Mouse (Mus musculus) intestine, postnatal 0 days (tissue): ENCODE measurements around the gene Chn2. TPM values are rescaled to one million over a fixed set of nuclear protein-coding genes. Genes with fewer than 3 reads are reported as not detected.

Experiments
- ATAC-seq: fragments of 200-750 bp; cut with Nextera tagmentation; 2 replicates; pipeline ENCODE4 v1.8.0; 2017; ENCODE audit warnings: mild to moderate bottlenecking, moderate TSS enrichment, moderate library complexity
- H3K27ac ChIP-seq: fragments of 300-500 bp; sonication (generic); 2 replicates; pipeline ENCODE4 v1.5.1; 2014; ENCODE audit warnings: mild to moderate bottlenecking, low read depth, low read length, moderate library complexity
- H3K27me3 ChIP-seq: fragments of 300-500 bp; sonication (generic); replicated peaks from 2 replicates; pipeline ENCODE4 v1.6.1; 2014; ENCODE audit warnings: low read length, mixed read lengths; ENCODE audit not compliant: control insufficient read depth, insufficient read depth
- H3K36me3 ChIP-seq: fragments of 300-500 bp; sonication (generic); 2 replicates; pipeline ENCODE4 v1.6.1; 2014; ENCODE audit warnings: mild to moderate bottlenecking, moderate library complexity; ENCODE audit not compliant: control insufficient read depth, insufficient read depth
- H3K4me1 ChIP-seq: fragments of 300-500 bp; sonication (generic); replicated peaks from 2 replicates; pipeline ENCODE4 v1.6.1; 2014; ENCODE audit warnings: antibody characterized with exemption, low read length, mixed read lengths; ENCODE audit not compliant: control insufficient read depth, insufficient read depth
- H3K4me2 ChIP-seq: fragments of 300-500 bp; sonication (generic); replicated peaks from 2 replicates; pipeline ENCODE4 v1.6.1; 2014; ENCODE audit warnings: low read depth, mild to moderate bottlenecking, moderate library complexity
- H3K4me3 ChIP-seq: fragments of 300-500 bp; sonication (generic); 2 replicates; pipeline ENCODE4 v1.5.1; 2014; ENCODE audit warnings: low read depth, low read length
- H3K9ac ChIP-seq: fragments of 300-500 bp; sonication (generic); 2 replicates; pipeline ENCODE4 v1.6.1; 2014; ENCODE audit warnings: mild to moderate bottlenecking, low read depth, low read length
- H3K9me3 ChIP-seq: fragments of 300-500 bp; sonication (generic); 2 replicates; pipeline ENCODE4 v1.6.1; 2016; ENCODE audit warnings: mixed run types; ENCODE audit not compliant: control insufficient read depth
- CTCF ChIP-seq: sonication (generic); IDR thresholded peaks from 2 replicates; pipeline ENCODE4 v1.5.1; 2016; ENCODE audit warnings: low read depth, mild to moderate bottlenecking, control low read depth, antibody characterized with exemption, moderate library complexity
- WGBS: fragments of 180-500 bp; shearing (Covaris S2); extraction: QIAGEN DNeasy Blood & Tissue Kit; methylation state at CpG from one replicate; pipeline ENCODE4 v1.1.7; 2014; 5-methylcytosine and 5-hydroxymethylcytosine counted together
- polyA plus RNA-seq: library from polyadenylated mRNA; unstranded; fragments of >200 nt; fragmentation: Nextera tagmentation; extraction: Ambion mirVana; gene quantifications from 2 replicates; pipeline ENCODE4 v1.2.1, GENCODE M21; 2015

Chn2 gene
- polyA plus RNA-seq, 1 experiment from 2014 or later: 19.6 TPM

DNA sequence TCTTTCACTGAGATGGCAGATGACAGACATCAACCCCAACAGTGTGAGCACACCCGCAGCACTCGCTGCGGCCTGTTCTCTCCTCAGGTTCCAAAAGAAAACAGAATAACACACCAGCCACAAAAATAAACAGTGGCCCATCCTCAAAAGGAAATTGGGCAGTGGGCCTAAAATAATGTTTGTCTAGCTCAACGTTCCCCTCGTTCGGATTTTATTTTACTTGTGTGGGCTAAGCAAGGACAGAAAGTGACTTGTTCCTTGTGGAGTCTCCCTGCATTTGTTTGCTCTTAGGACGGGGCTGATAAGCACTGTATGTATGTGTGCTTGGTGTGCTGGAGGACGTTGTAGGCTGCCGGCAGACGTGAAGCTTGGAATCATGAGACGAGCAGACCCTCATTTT is 240.0 kb downstream of the Chn2 start:
- no peak overlapping the region for H3K27ac ChIP-seq

DNA sequence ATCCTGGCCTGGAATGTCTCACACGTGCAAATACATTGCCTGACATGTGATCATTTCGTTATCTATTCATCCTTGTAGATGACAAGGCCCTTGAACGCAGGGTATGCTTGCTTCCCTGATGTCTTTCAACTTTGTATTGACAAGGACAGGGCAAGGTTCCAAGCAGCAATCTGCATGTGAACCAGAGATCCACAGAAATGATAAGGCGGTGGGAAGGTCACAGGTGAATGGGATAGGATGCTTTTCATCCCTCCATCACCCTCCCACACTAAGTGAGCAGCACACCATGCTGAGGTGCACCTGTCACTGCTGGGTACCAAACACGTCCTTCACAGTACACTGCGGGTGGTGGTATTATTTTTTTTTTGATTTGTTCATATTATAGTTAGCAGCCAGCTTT is 240.9 kb downstream of the Chn2 start:
- Histone ChIP-seq H3K4me2 (no peak overlapping the region), H3K9ac (no peak overlapping the region), H3K4me1 (no peaks in the 10 kb centered on the region), H3K36me3 (no peaks in the 10 kb centered on the region), H3K27me3 (no peaks in the 10 kb centered on the region), H3K4me3 (no peak overlapping the region), H3K9me3 (no peaks in the 10 kb centered on the region), H3K27ac (no peak overlapping the region)
- WGBS: 76% methylated on average over 6 of the region's 6 CpGs
- no peak for TF ChIP-seq CTCF
- no peak for ATAC-seq

More for the DNA sequence above, 240.0 kb downstream of the Chn2 start:
- Histone ChIP-seq H3K4me3 (no peak overlapping the region), H3K4me1 (no peaks in the 10 kb centered on the region), H3K9ac (no peak overlapping the region), H3K9me3 (no peaks in the 10 kb centered on the region), H3K36me3 (no peaks in the 10 kb centered on the region), H3K27me3 (no peaks in the 10 kb centered on the region), H3K4me2 (no peak overlapping the region)
- ATAC-seq: no peak
- 26% methylated on average over 11 of the region's 11 CpGs for WGBS
- no peak for TF ChIP-seq CTCF

DNA sequence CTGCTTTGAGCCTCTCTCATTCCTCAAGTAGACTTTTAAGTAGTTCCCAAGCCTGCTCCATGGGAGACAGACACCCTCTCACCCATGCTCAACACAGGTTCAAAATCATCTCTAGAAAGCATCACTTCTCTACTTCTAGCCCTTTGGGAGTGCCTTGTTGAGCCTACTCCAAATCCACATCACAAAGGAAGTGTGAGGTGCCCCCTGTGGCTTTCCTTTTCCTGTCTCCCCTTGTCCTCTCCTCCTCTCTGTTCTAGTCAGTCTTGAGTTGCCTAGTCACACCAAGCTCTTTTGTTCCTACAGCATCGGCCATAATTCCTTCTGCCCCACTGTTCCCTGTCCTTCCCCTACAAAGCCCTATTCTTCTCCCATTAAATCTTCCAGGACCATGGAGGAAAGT is 243.9 kb downstream of the Chn2 start:
- WGBS: 79% methylated on average over 1 of the region's 1 CpGs

GRCm38 (mm10) chr6:54284167-54284711 is 244.9 kb downstream of the Chn2 start:
- H3K36me3 ChIP-seq: no peaks in the 10 kb centered on the region
- TF ChIP-seq CTCF: no peak
- WGBS: 84% methylated on average over 12 of the region's 12 CpGs
- no peak overlapping the region for H3K27ac ChIP-seq
- no peaks in the 10 kb centered on the region for H3K9me3 ChIP-seq
- H3K4me3 ChIP-seq: no peak overlapping the region
- H3K27me3 ChIP-seq: no peaks in the 10 kb centered on the region
- no peak for ATAC-seq
- H3K9ac ChIP-seq: no peak overlapping the region
- no peak overlapping the region for H3K4me2 ChIP-seq
- no peaks in the 10 kb centered on the region for H3K4me1 ChIP-seq

More for the DNA sequence above, 243.9 kb downstream of the Chn2 start:
- H3K4me1 ChIP-seq: no peaks in the 10 kb centered on the region
- H3K27me3 ChIP-seq: no peaks in the 10 kb centered on the region
- H3K4me3 ChIP-seq: no peak overlapping the region
- H3K36me3 ChIP-seq: no peaks in the 10 kb centered on the region
- H3K9ac ChIP-seq: no peak overlapping the region
- no peak for ATAC-seq
- no peak overlapping the region for H3K4me2 ChIP-seq
- H3K9me3 ChIP-seq: no peaks in the 10 kb centered on the region
- no peak for TF ChIP-seq CTCF
- H3K27ac ChIP-seq: no peak overlapping the region

GRCm38 (mm10) chr6:54286813-54287212 is 247.5 kb downstream of the Chn2 start:
- no peak for ATAC-seq
- no peak overlapping the region for H3K27ac ChIP-seq
- H3K4me3 ChIP-seq: no peak overlapping the region
- H3K4me2 ChIP-seq: no peak overlapping the region
- H3K9me3 ChIP-seq: no peaks in the 10 kb centered on the region
- 0 out of 2 replicates have a peak, but pooled peaks cover 4% of the 10 kb centered on the region for H3K4me1 ChIP-seq
- H3K9ac ChIP-seq: no peak overlapping the region
- no peak for TF ChIP-seq CTCF
- no peaks in the 10 kb centered on the region for H3K36me3 ChIP-seq
- no peaks in the 10 kb centered on the region for H3K27me3 ChIP-seq
- 82% methylated on average over 5 of the region's 5 CpGs for WGBS

GRCm38 (mm10) chr6:54289774-54290500 is 250.6 kb downstream of the Chn2 start:
- Histone ChIP-seq H3K27ac (no peak overlapping the region), H3K36me3 (no peaks in the 10 kb centered on the region; the same call in 1 of the 2 replicates), H3K4me1 (0 out of 2 replicates have a peak, but pooled peaks cover 4% of the 10 kb centered on the region), H3K9ac (no peak overlapping the region), H3K27me3 (no peaks in the 10 kb centered on the region), H3K9me3 (no peaks in the 10 kb centered on the region), H3K4me2 (no peak overlapping the region), H3K4me3 (no peak overlapping the region)
- 37% methylated on average over 10 of the region's 10 CpGs for WGBS
- TF ChIP-seq CTCF: no peak
- peak; percentile 64 for ATAC-seq
